Mouse (Mus musculus) urinary bladder, postnatal 14 days (tissue): ENCODE measurements around the gene Cgnl1.

Source experiments
- DNase-seq: peaks from one replicate; pipeline ENCODE4 v3.0.0; 2021; ENCODE audit warnings: low spot score

The Cgnl1 gene

DNA sequence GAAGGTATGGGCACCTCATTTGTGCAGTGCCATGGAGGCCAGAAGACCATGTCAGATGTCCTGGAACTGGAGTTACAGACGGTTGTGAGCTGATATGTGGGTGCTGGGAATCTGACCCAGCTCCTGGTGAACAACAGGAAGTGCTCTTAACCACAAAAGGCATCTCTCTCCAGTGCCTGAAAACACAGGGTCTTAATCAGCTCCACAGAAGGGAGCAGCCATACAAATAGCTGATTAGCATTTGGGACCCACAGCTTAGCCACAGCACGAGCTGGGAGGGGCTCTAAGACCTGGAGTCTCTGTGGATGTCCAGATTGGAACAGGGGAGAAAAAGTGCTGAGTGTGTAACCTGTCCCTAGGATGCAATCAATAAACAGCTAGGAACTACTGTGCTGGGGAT, 4.5 kb downstream of the Cgnl1 start:
- no peak for DNase-seq

DNA sequence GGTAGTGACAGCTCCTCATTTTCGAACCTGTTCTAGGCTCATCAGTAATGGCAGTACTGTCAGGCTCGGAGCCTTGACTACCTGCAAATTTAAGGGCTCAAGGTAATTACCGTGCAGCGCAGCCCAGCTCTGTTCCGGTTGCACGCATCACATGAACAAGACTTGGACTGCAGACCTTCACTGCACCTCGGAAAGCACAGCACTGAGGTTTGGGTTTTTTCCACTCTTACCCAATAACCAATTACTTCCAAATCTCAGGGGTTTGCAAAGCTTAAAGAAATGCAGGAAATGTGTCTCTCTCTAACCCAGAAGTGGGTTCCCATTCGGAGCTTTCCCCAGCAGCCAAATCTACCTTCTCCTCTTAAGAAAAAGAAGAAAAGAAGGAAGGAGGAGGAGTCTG, 5.1 kb downstream of the Cgnl1 start:
- DNase-seq: no peak

DNA sequence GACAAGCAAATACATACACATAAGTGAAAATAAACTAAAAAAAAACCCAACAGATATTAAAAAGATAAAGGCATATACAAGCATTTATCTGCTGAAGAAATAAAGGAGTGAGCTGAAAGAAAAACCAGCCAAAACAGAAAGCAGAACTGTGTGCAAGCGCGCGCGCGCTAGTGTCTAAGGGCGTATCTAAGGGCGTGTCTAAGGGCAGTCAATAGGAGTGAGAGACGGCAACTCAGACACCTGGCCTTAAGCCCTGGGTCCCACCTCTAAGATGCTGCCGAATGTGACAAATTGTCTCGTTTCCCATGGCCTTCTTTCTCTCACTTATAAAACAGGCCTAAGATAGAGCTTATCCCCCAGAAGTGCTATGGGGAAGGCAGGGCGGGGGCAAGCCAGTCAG, 6.9 kb downstream of the Cgnl1 start:
- no peak for DNase-seq

DNA sequence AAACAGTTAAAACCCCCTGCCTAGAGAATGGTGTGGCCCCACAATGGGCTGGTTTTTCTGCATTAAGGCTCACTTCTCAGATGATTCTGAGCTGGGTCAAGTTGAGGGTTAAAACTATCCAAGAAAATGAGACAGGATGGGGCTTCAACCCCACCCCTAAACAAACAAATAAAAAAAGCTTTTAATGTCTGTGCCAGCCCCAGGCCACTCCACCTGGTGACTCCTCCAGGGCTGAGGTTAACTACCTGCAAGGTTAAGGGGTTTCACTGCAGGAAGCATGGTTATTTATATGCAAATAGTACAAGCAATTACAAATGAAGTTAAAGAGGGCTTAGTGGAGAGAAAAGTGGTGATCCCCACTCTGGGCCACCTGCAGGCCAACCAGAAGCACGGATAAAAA, 8.1 kb downstream of the Cgnl1 start:
- no peak for DNase-seq

DNA sequence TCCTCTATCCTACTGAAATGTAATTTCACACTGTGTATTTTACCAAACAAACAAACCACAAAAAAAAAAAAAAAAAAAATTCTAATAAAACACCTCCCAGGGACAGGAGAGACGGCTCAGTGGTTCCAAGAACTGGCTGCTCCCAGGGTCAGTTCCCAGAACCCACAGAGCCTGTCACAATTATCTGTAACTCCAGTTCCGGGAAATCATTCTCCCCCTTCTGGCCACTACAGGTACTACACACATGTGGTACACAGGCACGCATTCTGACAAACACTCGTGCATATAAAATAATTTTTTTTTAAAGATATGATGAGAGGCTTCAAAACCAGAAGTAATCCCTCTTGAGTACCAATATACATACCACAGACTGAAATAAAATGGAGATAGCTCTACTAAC, 9.7 kb downstream of the Cgnl1 start:
- no peak for DNase-seq

DNA sequence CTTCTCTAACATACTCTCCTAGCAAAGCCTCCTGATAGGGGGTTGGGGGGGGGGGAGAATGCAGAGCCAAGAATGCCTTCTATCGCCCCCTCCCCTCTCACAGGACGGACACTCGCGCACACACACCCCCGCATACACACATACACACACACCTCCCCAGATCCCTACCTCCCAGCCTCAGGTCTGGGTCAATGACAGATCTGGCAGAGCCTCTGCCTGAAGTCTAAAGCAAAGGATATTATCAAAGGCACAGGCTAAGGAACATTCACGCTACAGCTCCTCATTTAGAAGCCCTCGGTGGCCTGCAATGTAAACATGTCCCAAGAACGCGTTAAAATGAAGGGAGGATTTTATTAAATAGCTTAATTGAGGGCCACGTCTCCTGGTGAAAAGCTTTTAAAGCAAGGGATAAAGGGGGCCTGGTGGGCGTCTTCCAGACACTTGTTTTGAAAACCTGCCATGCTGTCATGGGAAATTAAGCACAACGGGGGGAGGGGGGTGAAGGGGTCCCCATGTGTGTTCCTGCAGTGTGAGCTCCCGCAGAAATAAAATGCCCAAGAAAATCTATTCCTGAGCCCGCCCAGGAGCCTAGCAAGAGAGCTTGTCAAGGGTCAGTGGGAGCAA, 10.8 kb downstream of the Cgnl1 start:
- no peak for DNase-seq

DNA sequence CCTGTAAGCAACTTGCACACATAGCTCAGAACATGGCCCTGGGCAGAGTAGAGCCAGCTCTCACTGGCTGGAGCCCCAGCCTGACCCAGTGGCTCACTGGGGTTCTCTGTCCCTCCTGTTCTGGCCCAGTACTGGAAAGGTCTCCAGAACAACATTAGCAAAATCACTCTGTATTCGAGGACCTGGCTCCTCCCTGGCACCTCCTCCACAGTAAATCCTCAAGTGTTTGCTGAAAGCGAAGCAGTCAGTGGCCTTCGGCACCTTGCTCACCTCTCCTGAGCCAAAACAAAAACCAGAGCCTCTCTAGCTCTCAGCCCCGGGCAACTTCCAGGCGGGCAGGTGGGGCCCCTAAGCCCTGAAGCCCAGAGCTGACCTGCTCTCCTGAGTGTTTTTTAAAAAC, 11.5 kb downstream of the Cgnl1 start:
- DNase-seq: no peak

DNA sequence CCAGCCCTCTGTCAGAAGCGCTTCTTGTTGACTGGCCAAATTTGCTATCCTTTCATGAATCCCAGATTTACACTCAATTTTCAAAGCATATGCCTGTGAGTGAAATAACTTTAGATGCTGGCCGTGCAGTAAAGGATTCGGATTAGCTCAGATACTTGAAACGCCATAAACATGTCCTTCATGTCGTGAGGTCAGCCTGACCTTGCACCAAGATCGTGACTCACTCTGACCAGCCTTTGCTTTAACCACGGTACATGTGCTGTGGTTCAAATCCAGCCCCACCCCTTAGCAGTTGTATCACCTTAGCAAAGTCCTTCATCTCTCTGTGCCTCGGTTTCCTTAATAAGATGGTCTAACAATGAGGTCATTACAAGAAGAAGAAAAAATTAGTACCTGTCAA, 14.0 kb downstream of the Cgnl1 start:
- no peak for DNase-seq

DNA sequence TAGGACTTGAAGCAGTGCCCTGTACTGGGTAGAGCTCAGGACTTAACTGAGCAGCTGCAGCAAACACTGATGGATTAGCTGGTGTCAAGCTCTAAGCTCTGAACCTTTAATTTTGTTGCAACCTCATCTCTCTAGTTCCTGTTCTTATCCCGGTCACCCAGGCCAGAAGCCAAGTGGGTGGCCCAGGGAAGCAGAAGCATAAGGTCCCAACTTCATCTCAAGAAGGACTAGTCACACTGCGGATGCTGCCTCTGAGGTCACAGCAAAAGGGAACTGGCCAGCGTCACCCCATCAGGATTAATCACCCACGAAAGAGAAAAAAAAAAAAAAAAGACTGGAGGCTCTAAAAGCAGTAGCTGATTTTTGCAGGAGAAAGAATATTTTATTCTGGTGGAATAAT, 14.5 kb downstream of the Cgnl1 start:
- peak; percentile 18 for DNase-seq

DNA sequence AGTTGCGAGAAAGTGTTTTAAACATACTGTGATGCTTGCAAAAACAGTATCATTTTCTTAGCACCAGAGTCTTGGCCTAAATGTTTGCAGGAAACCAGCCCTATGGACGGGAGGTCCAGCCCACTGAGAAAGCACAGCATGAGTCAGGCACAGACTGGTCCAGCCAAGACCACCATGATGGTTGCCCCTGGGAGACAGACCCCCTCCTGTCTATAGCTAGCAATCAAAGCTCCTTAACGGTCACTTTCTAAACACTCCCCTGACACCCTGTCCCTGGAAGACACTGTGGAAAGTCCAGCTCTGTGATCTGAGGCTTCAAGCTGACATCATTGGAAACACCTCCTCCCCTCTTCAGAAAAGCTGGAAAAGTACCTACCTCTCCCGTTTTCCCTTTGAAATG, 17.4 kb downstream of the Cgnl1 start:
- DNase-seq: no peak

DNA sequence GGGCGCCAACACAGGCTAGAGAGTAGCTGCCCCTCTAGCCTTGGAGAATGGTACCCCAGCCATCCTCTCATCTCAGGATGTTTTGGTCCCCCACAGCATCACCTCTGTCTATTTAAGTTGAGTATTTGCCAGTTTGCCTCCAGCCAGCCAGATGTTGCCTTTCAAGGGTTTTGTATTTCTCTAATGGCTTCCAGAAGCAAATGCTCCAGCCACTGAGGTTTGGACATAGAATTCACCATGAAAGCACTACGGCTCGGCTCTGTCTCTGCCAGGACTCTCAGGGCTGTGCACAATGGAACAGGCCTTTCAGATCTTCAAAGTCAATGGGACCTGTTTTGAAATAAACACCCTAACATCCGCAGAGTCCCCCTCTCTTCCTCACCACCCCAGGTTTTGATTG, 17.9 kb downstream of the Cgnl1 start:
- no peak for DNase-seq

DNA sequence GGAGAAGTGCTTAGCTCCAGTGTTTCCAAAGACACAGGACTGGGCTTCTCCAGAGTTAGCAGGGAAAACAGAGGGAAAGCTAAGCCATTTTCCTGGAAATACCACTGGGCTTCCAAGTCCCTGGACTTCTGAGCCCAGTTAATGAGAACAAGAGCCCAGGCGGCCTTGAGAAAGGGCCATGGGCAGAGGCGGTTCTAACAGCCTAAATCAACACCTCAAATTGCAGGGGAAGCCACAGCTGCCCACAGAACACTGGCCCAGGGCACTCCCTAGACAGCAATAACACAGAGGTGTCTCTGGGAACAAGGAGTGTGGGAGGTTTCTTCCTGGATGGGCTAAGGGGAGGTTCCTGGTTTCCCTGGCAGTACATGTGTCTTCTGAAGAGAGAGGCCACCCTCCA, 18.3 kb downstream of the Cgnl1 start:
- DNase-seq: no peak

DNA sequence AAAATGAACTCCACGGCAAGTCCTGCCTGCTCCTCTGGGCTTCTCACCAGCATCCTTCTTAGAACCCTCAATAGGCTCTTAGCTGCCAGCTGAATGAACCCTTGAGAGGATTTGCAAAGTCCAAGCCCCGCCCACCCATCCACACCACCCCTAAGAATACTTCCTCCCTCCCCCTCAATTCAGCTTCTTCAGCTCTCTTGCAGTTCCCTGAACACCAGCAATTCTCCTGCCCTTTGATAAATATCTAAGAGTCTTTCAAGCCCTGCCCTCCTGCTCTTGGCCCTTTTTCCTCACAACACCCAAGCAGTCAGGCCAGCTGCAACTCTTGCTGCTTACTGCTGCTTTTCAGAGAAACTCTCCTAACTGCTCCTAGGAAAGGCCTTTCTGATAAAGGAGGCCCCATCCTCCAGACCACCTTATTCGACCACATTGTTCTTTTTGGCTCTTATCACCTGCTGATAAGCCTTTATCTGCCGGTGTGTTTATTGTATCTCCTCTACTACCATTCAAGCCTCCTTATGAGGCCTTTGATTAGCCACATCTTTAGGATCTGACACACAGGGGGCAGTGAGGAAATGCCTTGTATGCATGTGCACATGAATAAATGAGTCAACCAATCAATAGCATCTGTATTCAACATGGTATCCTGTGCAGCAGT, 21.3 kb downstream of the Cgnl1 start:
- DNase-seq: peak; percentile 26

DNA sequence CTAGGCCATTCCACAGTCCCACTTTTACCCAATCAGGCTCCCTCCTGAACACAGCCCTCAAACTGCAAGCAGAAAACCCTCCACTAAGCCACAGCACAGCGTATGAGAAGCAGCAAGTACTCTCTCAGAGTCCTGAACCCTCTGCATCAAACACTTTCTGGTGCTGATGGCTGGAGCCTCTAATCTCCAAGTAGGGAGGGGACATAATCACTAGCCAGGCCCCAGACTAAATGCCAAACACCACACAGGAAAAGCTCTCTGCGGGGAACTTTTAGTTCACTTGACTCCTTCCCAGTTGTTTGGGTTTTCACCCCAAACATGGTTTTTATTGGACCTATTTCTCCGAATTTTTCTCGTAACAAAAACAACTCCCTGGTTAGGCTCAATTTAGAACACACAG, 25.0 kb downstream of the Cgnl1 start:
- peak; percentile 49 for DNase-seq

DNA sequence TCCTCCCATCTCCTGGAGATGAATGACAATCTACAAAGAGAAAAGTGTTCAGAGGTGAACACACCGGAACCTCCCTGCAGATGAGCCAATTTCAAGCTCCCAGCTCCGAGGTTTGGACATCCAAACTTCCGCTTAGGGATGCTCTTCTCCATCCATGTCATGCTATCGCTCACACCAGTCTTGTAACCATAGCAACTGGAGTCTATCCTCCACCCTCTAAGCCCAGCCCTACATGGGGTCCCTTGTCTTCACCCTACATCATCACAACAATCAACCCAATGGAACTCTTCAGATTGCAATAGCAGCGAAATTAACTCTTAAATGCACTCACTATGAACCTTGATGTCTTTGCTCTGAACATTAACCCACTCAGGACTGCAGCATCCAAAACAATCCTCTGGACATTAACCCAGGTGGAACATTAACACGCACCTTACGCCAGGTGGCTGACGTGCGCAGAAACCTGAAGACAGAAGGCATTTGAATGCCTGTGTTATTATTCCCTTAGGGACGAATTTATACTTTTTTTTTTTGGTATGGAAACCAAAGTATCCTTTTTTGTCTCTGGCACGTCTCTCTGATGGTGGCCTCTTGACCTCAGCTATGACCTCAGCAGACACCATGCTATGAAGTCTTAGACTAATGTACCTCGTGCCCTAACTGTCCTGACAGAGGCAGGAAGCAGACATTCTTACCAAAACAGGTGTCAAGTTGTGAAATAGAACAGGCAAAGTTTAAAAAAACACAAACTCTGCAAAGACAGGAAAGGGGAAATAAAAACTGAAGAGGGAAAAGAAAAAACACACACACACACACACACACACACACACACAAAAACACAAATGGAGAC, 33.1 kb downstream of the Cgnl1 start:
- DNase-seq: no peak

DNA sequence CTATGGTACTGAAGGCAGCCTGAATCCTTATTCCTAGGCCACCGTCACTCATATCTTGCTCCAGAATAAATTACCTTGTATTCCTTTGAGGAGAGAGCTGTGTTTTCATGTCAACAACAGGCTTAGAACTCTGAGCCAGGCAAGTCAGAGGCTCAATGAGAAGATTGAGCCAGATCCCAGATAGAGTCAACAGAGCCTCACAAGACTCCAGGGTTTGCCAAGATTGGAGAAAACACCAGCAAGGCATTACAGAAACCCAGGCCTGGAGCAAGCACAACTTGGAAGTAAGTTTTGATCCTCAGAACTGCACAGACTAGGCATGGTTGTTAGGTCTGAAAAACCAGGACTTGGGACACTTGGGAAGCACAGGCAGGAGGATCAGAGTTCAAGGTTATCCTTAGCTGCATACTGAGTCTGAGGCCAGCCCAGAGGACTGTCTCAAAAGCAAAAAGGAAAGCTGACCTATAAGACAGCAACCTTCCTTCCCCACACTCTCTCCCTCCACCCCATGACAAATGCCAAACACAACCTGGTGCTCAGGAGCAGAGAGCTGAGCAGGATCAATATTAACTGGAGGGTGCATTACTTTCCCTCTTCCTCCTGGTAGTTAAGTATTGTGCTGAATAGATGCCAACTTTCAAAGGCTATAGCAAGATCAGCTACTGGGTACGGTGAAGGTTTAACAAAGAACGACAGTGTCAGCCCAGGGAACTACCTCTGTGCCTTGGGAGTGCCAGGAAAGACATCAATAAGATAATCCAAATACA, 34.0 kb downstream of the Cgnl1 start:
- peak; percentile 10 for DNase-seq

DNA sequence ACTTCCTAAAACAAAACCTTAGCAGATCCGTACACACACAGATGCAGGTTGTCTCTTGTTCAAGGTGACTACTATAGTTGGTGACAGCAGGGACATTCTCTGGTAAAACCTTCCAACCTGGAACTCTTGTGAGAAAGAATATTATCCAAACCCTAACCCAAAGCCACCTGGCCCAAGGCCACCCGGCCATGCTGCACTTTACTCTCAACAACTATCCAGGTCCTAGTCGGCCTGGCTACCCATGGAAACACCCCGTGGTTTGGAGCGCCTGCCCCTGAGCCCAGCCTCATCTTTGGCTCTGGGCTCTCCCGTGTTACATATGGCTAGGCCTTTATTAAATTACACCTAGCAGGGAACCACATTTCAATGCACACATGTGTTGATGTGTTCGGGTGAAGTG, 35.5 kb downstream of the Cgnl1 start:
- no peak for DNase-seq

DNA sequence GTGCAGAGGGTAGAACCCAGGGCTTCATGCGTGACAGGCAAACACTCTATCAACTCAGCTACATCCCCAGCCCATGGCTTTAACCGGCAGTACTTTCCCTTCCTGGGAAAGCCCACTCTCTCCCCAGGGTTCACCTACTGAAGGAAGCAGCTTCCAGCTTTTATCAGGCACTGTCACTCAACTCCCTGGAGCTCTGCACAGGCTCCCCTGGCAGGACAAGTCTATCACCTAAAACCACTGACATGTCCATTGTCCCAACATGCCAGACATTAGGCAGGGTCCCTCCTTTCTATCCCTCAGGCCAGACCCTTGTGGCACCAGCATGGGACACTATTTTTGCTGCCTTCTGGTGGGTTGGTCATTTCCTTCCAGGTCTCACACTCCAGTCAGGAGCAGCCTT, 37.8 kb downstream of the Cgnl1 start:
- no peak for DNase-seq

DNA sequence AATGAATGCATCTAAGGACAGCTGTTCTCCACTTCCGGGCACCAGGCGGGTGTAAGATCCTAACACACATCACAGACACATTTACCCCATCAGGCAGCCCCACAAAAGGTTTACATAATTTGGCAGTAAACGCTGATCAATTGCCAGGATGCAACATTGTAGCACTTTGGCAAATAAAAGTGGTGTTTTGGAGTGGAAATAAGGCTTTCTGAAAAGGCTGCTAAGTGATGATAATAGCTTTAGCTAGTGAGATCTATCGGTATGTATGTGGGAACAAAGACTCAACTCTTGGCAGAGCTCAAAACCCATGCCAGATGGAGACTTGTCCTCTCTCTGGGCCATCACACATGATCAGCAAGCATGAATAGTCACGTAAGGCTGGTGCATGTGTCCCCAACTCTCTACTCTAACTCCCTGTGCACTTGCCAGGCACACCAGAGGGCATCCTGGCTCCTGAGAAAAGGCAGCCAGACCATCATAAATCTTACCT, 42.5 kb downstream of the Cgnl1 start:
- DNase-seq: no peak

DNA sequence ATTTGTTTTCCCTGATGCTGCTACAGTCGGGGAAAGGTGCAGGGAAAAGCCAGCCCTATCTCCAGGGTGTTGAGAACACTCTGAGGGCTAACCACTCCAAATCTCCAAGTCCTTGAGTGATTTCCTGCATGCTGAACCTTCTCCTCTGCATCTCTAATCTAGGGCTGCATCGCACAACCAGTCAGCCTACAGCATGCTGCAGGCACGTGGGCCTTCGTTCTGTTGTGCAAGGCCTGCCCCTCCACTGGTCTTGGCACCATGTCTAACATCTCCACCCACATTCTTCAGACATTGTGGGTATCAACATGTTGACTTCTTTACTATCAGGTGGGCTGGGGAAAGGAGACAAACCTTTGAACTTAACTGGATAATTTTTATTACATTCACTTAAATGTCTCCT, 44.2 kb downstream of the Cgnl1 start:
- no peak for DNase-seq

DNA sequence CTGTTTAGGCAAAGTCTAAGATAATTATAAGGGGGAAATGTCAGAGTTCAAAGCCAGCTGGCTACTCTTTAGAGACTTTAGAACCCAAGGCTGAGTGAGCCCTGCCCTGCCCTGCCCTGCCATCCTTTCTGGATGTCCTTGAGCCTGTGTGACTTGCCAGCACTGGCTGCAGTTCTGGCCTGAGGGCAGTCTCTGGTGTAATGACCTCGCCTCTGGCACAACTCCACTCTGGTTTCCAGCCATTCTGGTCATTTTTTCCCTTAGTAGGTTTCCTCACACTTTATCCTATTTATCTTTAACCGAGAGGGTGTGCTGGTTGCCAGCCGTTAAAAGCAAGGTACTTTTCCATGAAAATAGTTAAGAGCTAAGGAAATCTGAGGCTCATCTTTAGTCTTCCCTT, 45.3 kb downstream of the Cgnl1 start:
- peak; percentile 26 for DNase-seq

DNA sequence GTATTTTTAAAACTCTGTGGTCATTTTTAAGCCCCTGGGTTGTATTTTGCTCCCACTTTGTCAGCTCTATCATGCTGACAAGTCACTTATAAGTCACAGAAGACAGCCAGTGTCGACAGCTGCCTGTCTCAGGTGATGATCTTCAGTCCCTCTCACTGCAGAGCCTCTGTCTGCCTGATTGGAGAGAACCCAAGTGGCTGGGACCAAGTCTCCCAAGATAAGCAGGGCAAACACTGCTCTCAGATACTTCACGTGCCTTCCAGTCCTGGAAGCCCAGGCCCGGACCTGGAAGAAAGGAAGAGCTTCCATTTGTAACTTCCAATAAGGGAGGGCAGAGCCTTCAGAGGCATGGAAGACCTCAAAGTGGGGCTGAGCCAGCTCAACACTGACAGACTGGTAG, 49.0 kb downstream of the Cgnl1 start:
- no peak for DNase-seq

DNA sequence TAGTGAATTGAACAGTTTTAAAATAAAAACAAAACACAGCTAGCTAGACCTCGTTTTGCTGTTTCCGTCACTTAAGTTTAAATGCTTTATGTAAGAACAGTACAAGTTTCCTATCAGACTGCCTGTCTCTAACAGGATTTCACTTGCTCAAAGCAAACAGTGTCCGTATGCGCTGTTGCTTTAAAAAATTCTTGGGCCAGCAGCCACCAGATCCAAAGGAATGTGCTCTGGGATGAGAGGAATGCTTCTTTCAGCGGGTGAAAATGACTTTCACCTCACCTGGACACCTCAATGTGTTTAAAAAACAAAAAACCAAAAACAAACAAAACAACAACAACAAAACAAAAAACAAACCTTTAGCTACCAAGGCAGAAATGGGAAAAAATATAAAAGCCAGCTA, 54.4 kb downstream of the Cgnl1 start:
- DNase-seq: no peak
